Mouse (Mus musculus) c-Kit-positive CD71-negative TER-119-negative erythroid progenitor cells, embryonic 14.5 days (primary cell): ENCODE results near the gene Cldn7.
"Not testable (repeated sequence)": the region's sequence is repeated elsewhere in the genome, so short reads cannot be mapped to it uniquely, and the experiment has no call there.

ENCODE experiments used
- DNase-seq: peaks from one replicate; pipeline ENCODE4 v3.0.0-alpha.2; 2013; ENCODE audit warnings: low read depth

The Cldn7 gene

DNA sequence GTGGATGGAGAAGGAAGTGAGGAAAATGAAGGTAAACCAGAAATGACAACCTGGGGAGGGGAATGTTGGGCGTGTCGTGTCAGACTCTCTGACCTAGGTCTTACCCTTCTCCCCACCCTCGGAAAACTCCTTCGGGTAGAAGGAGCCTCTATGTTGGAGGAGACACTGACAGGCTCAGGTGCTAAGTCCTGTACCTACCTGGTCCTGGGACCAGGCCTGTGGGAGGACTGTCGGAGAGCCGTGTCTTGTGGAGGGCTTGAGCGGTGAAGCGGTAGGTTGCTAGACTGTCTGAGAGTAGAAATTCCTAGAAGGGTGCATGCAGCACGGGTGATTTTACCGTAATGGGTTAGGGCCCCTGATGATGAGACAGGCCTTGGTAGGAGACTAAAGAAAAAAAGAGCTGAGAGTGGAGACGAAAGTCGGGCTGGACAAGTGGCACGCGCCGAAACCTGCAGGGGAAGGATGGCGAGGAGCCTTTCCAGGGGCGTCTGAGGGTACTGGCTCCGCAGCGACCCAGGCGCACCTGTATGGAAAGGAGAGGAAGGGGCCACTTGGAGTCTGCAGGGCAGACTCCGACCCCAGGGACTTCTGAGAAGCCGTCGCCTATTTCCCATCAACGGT is at the start of gene Cldn7:
Gene Cldn7 (plus strand): TSS at position 130 of the 621 bp plus-strand sequence.
- no peak for DNase-seq

DNA sequence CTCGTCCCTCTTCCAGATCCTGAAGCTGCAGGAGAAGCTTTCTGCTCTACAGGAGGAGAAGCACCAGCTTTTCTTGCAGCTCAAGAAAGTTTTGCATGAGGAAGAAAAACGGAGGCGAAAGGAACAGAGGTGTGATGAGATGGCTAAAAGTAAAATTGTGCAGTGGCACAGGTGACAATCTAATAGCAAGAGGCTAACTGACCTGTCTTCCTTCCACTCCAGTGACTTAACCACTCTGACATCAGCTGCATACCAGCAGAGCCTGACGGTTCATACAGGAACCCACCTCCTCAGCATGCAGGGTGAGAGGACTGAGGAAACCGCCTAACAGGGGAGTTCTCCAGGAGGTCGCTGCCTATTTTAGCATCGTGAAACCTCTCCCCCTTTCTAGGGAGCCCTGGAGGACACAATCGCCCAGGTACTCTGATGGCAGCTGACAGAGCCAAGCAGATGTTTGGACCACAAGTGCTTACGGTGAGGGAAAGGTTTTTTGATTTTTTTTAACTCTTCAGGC is 49.6 kb upstream of the Cldn7 start:
- DNase-seq = no peak

DNA sequence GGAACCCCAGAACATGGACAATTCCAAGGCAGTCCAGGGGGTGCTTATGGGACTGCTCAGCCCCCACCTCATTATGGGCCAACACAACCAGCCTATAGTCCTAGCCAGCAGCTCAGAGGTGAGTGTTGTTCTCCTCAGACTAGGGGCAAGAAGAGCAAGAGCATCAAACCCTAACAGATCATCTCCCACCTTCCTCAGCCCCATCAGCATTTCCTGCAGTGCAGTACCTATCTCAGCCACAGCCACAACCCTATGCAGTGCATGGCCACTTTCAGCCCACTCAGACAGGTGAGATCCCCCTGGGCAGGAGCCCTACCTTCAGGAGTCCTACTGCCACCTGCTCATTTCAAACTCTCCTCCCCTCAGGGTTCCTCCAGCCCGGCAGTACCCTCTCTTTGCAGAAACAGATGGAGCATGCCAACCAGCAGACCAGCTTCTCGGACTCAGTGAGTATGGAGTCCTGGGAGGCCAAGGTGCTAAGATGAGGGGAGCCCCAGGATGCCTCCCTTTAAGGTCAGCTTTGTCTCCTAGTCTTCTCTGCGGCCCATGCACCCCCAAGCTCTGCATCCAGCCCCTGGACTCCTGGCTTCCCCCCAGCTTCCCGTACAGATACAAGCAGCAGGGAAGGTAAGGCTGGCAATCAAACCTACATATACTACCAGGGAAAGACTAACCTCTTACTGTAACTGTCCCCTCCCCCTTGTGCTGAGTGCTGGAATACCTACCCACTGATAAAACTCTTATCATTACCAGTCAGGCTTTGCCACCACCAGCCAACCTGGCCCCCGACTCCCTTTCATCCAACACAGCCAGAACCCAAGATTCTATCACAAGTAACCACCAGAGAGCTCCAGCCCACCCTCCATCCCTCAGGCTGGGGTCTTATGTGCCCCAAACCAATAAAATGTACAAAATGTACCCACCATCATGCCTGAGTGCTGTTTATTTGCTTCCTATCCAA is 48.6 kb upstream of the Cldn7 start:
- DNase-seq = no peak

DNA sequence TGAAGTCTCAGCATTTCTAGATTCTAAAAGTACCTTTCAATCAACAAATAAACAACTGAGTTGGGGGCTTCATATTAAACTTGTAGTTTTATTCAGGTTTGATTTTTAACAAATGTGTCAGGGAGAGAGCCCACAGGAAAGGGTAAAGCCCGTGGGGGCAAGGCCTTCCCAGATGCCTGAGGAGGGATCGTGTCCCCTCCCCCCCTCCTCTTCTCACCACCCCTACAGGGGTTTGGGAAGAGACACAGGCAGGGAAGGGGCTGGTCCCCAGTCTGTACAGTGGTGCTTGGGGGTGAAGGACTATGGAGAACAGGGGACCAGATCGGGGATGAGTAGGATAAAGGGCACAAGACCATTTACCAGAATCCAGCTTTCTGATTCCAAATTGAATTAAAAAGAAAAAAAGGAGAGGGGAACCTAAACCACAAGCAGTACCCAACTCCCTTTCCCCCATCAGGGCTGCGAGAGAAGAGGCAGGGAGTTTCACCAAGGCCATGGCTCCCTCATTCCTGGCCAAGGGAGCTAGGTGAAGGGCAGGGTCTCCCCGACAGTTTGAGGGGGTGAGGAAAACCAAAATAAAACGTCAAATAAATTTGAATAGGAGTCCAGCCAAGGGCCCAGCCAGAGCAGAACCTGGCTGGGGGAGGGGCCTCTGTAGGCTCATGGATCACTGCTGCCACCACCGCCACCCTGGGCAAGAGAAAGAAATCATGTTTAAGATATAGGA is 47.8 kb upstream of the Cldn7 start:
- DNase-seq = not testable (repeated sequence)

DNA sequence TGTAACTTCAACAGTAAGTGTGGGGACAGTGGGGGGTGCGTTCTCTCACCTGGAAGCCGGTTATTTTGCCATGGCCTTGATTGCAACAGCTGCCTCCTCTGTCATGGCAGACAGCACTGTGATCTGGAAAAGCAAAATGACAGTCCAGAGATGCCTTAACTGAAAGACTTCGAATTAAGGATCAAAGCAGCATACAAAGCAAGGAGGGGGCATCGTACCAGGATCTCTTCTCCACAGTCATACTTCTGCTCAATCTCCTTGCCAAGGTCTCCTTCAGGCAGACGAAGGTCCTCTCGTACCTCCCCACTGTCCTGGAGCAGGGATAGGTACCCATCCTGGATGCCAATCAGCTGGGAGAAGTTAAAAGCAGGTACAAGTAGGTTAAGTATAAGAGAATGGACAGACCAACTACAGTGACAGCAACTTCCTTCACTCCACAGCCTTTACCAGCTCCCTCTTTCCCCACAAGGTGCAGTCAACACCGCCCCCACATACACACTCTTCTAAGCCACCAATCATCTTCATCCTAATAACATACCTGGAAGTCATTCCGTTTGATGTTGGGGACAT is 47.1 kb upstream of the Cldn7 start:
- no peak for DNase-seq

DNA sequence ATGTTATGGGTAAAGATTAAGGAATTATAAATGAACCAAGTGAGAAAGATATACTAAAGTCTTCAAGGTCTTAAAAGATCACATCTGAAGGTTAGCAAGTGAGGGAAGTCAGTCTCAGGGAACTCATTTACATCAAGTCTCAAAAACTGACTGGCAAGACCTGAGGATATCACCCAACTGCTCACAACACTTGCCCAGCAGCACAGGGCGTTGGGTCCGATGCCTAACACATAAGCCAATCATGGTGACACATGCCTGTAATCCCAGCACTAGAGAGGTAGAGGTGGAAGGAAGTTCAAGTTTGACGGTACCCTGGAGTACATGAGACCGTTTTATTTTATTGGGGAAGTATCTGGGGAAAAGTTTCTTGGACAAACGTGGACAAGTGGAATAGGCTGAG is 46.5 kb upstream of the Cldn7 start:
- no peak for DNase-seq

DNA sequence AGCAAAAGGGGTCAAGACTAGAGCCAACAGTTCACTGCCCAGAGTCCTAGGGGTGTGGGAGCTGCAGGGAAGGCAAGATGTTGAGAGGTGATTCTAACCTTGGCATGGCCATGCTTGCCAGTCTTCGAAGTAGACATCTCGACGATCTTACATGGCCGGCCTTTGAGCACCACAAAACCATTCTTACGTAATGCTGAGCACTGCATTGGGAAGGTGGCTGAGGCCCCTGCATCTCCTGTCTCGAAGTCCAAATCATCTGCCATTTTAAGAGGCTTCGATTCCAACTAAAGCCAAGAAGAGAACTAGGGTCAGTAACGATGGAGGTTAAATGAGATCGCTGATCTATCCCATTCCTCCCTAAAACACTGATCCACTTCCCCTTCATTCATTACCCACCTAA is 45.5 kb upstream of the Cldn7 start:
- no peak for DNase-seq

DNA sequence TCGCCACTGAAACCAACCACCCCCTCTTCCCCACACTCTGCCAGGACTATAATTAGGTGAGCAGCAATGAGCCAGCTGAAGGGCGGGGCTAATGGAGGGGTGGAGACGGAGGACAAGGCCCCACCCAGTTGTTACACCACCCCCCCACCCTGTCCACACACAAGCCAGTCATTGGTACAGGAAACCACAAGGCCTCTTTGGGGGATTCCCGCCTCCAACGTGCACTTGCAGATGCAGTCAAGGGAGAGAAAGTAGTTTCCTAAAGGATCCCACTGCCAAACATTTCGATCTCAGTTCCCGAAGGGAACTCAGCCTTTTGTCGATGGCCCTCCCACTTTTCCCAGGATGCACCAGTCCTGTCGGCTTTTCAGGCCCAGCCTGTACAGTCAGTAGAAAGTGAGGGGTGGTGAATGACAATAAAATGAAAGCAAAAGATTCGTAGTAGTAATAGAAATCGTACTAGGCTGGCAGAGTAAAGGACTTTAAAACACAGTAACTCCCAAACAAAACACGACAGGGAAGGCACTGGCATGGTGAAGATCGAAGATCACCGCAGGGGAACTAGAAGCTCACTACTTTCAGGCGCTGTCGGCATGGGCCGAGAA is 44.8 kb upstream of the Cldn7 start:
- DNase-seq = peak; percentile 79

DNA sequence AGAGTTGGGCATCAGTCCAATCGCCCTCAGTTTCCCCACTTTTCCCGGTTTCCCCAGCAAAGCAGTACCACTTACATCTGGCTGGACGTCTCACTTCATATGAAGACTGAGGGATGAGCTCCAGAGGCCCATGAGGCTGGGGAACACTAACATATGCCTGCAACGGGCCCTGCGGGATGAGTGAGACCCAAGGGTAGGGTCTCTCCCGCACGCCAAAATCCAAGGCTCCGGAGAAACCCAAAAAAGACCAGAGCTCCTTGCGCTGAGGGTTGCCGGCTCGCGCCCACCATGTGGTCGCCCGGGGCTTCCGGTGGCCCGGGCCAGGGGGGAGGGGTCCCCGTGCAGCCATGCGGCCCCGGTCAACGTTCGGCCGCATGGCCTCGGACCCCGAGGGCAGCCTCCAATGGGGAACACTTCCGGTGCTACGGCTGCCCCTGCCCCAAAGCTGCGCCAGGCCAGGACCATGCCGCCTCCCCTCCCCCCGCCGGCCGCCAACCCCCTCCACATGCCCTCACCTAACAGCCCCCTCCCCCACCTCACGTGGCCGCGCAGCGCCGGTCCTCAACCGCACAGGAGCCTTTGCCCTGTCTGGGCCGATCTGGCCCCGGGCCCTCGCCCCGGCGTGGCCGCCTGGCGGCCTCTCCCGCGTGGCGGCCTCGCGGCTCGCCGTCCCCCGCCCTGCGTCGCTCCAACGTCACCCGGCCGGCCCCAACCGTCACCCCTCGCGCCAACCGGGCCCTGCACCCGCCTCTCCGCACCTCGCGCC is 44.1 kb upstream of the Cldn7 start:
- no peak for DNase-seq

DNA sequence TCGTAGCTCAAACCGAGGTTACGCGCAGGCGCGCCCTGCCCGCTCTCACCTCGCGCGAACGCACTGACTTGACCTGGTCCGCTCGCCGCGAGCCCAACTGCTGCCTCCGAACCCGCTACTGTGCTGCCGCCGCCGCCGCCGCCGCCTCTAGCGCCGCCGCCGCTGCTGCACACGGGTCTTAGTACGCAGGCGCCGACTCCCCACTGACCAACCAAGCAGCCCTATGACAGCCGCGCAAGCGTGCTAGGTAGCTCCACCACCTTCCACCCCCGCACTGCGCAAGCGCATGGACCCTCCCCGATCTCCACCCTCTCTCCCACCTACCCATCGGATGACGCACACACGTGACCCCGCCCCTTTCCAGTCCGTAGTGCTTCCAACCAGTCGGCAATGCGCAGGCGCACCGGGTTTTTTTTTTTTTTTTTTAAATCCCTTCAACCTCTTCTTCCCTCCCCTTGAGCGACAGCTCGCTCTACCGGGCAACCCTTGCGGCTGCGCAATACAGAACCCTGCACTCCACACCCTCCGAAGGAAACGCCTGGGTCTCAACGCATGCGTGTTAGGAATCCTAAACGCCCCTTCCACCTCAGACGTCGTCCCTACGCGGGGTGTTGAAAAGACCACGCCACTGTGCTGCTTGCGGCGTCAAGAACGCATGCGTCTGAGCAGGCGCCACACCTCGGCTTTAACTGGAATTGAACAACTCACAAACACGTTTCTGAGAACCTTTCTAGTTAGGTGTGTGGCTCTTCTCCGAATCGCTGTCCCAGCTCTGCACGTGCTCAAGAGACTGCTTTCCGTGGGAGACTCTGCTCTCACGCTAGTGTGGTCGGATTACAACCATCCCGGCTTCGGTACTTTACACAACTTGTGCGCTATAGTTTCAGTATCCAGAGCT is 43.2 kb upstream of the Cldn7 start, which contains the start of gene Eif5a:
Gene Eif5a (minus strand): TSS at position 845 of the 898 bp plus-strand sequence.
- DNase-seq = peak; percentile 100

DNA sequence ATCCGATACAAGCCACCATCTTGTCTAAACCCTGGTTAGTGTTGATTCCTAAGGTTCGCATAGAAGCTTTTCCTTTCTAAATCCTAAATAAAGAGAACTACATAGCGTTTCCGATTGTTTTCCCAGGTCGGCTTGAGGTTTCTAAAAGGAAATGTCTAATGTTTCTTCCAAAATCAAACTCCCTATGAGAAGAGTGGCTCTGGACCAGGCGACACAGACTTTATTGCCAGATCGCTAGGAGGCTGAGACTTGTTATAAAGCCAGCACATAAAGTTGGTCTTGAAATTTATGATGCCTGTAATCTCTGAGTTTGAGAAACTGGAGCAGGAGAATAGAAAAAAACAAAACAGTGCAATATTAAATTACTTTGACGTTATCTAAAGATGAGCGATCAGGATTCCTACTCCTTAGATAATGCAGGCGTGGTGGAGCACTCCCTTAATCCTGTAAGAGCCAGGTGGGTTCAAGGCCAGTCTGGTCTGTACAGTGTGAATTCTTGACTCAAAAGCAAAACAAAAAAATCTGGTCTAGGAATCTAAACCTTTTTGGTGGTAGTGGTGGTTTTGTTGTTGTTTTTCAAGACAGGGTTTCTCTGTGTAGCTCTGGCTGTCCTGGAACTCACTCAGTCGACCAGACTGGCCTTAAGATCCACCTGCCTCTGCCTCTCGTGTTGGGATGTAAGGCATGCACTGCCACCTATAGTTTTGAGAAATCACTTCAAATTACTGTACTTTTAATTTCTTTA is 42.4 kb upstream of the Cldn7 start:
- no peak for DNase-seq

DNA sequence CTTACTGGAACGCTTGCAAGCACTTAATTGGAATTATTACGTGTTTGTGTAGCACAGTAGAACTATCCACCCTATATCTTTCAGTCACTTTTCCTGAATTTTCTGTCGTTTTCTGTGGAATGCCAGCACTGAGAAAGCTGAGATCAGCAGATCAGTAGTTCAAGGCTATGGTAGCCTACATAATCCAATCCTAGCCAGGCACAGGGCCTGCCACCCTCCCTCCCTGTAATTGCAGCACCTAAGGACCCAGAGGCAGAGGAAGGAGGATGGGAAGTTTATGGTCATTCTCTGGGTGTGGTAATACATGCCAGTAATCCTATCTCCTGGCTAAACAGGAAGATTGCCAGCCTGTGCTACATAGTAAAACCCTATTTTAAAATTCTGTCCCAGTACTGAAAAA is 41.8 kb upstream of the Cldn7 start:
- no peak for DNase-seq

DNA sequence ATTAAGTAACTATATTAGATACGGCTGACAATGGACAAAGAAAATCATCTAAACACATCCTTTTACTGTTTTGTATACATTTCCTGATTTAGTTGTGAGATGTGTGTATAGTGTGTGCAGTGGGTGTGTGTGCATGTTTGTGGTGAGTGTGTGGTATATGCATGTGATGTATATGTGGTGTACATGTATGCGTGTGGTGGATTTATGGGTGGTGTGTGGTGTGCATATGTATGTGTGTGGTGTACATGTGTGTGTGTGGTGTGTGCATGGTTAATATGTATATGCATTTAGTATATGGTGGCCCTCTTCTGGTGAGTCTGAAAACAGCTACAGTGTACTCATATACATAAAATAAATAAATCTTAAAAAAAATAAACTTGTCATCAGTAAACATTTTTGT is 37.1 kb upstream of the Cldn7 start:
- no peak for DNase-seq

DNA sequence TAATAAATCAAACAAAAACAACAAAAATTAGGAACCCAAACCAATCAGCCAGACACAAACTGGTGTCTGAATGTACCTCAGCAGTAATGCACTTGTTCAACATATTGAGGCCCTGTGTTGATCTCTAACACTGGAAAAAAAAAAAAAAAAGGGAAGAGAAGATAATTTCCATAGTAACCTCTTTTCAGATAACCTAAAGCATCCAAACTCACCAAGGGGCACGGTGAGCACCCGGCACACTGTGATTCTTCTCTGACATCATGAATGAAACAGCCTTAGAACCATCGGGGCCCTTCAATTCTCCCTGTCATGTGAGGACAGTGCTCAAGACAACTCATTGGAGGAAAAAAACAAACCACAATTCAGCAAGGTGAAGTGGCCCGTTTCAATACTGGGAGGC is 34.9 kb upstream of the Cldn7 start:
- no peak for DNase-seq

DNA sequence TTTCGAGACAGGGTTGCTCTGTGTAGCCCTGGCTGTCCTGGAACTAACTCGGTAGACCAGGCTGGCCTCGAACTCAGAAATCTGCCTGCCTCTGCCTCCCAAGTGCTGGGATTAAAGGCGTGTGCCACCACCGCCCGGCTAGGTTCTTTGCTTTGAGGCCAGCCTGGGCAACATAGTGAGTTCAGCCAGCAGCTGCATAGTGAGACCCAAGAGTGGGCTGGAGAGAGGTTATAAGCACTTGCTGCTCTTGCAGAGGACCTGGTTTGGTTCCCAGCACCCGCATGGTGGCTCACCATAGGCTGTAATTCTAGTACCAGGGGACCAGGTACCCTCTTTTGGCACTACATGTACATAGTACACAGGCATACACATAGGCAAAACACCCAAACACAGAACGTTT is 34.4 kb upstream of the Cldn7 start:
- not testable (repeated sequence) for DNase-seq

DNA sequence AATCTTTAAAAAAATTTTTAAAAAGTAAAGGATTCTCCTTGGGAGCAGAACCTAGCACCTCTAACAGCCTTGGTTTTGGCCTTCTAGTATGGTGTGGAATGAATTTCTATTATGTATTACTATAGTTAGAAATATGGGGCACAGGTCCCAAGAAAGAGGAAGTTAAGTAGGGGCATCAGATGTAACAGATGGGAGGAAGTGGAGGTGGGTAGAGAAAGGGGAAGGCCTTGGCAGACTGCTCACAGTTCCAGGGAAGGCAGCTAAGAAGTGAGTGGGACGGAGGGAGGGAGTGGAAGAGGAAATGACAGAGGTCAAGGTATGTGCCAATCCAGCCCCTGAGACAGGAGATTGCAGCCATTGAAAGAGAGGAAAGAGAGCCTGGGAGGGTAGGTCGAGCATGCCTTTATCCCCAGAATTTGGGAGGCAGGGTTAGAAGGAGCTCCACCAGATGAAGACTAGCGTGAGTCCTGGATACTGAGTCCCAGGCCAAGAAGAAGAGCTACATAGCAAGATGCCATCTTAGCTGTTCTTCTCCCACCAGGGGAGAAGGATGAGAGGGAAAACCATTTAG is 33.5 kb upstream of the Cldn7 start:
- DNase-seq = no peak

DNA sequence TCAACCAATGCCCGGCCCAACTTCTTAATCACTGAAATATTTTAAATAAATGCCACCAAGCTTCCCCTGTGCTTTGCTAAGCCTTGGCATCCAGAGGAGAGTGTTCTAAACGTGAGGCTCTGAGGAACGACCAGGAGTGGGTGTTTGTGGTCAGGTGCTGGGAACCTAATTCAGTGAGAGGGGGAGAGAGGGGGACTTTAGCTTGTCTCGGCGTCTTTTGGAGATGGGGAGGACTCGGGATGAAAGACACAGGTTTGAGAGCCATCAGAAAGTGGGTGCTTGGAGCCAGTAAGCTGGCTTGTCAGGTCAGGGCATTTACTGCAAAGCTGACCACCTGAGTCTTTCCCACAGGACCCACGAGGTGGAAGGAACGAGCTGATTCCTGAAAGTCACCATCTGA is 32.8 kb upstream of the Cldn7 start:
- DNase-seq = no peak

DNA sequence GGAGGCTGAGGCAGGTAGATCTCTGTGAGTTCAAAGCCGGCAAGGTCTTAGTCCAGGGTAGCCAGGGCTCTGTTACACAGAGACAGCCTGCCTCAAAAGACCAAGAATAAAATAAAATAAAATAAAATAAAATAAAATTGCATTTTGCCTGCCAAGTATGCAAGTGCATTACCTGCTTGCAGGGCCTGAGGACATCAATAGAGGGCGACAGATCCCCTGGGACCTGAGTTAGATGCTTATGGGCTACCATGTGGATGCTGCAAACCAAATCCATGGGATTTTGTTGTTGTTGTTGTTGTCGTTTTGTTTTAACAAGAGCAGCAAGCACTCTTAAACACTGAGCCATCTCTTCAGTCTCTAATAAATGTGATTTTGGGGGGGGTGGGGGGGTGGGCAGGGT is 32.3 kb upstream of the Cldn7 start:
- DNase-seq = no peak

DNA sequence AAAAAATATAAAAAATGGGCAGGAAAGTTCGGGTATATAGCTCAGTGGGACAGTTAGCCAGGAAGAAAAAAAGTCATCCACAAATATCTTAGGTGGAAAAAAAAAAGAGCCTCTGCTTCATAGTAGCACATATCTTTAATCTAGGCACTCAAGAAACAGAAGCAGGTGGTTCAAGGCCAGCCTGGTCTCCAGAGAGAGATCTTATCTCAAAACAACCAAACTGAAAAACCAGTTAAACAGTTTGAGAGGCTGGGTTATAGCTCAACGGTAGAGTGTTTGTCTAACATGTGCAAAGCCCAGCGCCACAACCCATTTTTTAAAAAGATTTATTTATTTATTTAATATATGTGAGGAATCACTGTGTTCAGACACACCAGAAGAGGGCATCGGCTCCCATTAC is 31.5 kb upstream of the Cldn7 start:
- DNase-seq = no peak
